8 mouse cellular contexts compared by ENCODE assay signal in genomic region chr15:54677660-54678059, GRCm38 (mm10).
DNase-seq lines count a peak whose midpoint lies in the region; ATAC-seq and TF ChIP-seq lines count a peak whose summit lies in the region.
"Had no signal": no experiment of that assay in that cellular context is flagged by ENCODE, and none has a peak within 500 bp of the region (broad histone marks: within the 10 kb centered on the region; RNA-seq: fewer than 3 reads in every experiment).

No protein-coding gene starts in this region.

- no peaks in the 10 kb centered on the region for H3K9me3 ChIP-seq in liver, embryonic 12.5 days (replicated peaks)
- no peaks in the 10 kb centered on the region for H3K9me3 ChIP-seq in lung, embryonic 14.5 days (ENCODE audit: low read depth, low read length)
- H3K9me3 ChIP-seq in forebrain, embryonic 11.5 days (ENCODE audit: control insufficient read depth, low read length), result no peaks in the 10 kb centered on the region
- no peaks in the 10 kb centered on the region for H3K9me3 ChIP-seq in midbrain, embryonic 14.5 days (ENCODE audit: control insufficient read depth, low read length)
- H3K9me3 ChIP-seq: hindbrain, embryonic 15.5 days had no signal

- intact Hi-C loops in gastrocnemius, adult 2 months (cut with DNase I), result loop anchor here (5.0 kb wide), 1 partner anchor 65 kb away; no protein-coding TSS in a partner anchor

- 60% methylated on average over 8 of the region's 8 CpGs for WGBS in liver, embryonic 12.5 days (ENCODE audit: insufficient replicate concordance)
- 71% methylated on average over 8 of the region's 8 CpGs for WGBS in lung, embryonic 14.5 days
- 73% methylated on average over 8 of the region's 8 CpGs for WGBS in forebrain, embryonic 11.5 days
- 75% methylated on average over 8 of the region's 8 CpGs for WGBS in midbrain, embryonic 14.5 days

- peak; percentile 79 for TF ChIP-seq CTCF in gastrocnemius, adult 2 months (IDR thresholded peaks at IDR 0.05)
- TF ChIP-seq CTCF in lung, embryonic 14.5 days (IDR thresholded peaks at IDR 0.05; ENCODE audit: low read depth), result peak; percentile 60

- H3K27me3 ChIP-seq in liver, embryonic 12.5 days (replicated peaks), result no peaks in the 10 kb centered on the region
- H3K27me3 ChIP-seq in lung, embryonic 14.5 days (ENCODE audit: insufficient read depth, low read length), result no peaks in the 10 kb centered on the region
- H3K27me3 ChIP-seq in forebrain, embryonic 11.5 days (ENCODE audit: control insufficient read depth, insufficient read depth, low read length), result no peaks in the 10 kb centered on the region
- no peaks in the 10 kb centered on the region for H3K27me3 ChIP-seq in midbrain, embryonic 14.5 days (ENCODE audit: control insufficient read depth, insufficient read depth, low read length)
- H3K27me3 ChIP-seq: hindbrain, embryonic 15.5 days had no signal

- DNase-seq in liver, result peak; percentile 4
- DNase-seq in WW6 (ENCODE audit: low read depth, low spot score), result peak; percentile 13
- peak; percentile 63 for DNase-seq in gastrocnemius, adult 2 months
- DNase-seq in lung, embryonic 14.5 days, result peak; percentile 34
- no peak for DNase-seq in forebrain, embryonic 11.5 days (ENCODE audit: low spot score)
- no peak for DNase-seq in midbrain, embryonic 14.5 days

- ATAC-seq in liver, embryonic 12.5 days, result no peak
- ATAC-seq in lung, embryonic 14.5 days (ENCODE audit: insufficient read depth), result no peak
- no peak for ATAC-seq in forebrain, embryonic 11.5 days (replicated peaks; ENCODE audit: low FRiP score)
- no peak for ATAC-seq in midbrain, embryonic 14.5 days (ENCODE audit: low FRiP score, low TSS enrichment)

- H3K36me3 ChIP-seq in liver, embryonic 12.5 days, result no peaks in the 10 kb centered on the region
- H3K36me3 ChIP-seq in lung, embryonic 14.5 days (ENCODE audit: insufficient read depth), result no peaks in the 10 kb centered on the region
- no peaks in the 10 kb centered on the region for H3K36me3 ChIP-seq in forebrain, embryonic 11.5 days (ENCODE audit: control insufficient read depth, insufficient read depth, low read length)
- no peaks in the 10 kb centered on the region for H3K36me3 ChIP-seq in midbrain, embryonic 14.5 days (ENCODE audit: control insufficient read depth, insufficient read depth, low read length)
- H3K36me3 ChIP-seq: hindbrain, embryonic 15.5 days had no signal

- no peak overlapping the region for H3K4me3 ChIP-seq in liver, embryonic 12.5 days
- H3K4me3 ChIP-seq in gastrocnemius, adult 2 months, result no peak overlapping the region
- no peak overlapping the region for H3K4me3 ChIP-seq in lung, embryonic 14.5 days (ENCODE audit: low read depth, low read length)
- no peak overlapping the region for H3K4me3 ChIP-seq in forebrain, embryonic 11.5 days (ENCODE audit: low read depth, low read length)
- H3K4me3 ChIP-seq in midbrain, embryonic 14.5 days (replicated peaks; ENCODE audit: low read depth, low read length), result no peak overlapping the region
- H3K4me3 ChIP-seq: hindbrain, embryonic 15.5 days had no signal

- no peaks in the 10 kb centered on the region for H3K4me1 ChIP-seq in liver, embryonic 12.5 days
- H3K4me1 ChIP-seq in lung, embryonic 14.5 days (ENCODE audit: insufficient read depth), result no peaks in the 10 kb centered on the region
- H3K4me1 ChIP-seq in forebrain, embryonic 11.5 days (replicated peaks; ENCODE audit: control insufficient read depth, insufficient read depth, low read length), result no peaks in the 10 kb centered on the region
- no peaks in the 10 kb centered on the region for H3K4me1 ChIP-seq in midbrain, embryonic 14.5 days (ENCODE audit: control insufficient read depth, insufficient read depth, low read length)
- H3K4me1 ChIP-seq: hindbrain, embryonic 15.5 days had no signal

- H3K9ac ChIP-seq in liver, embryonic 12.5 days, result no peak overlapping the region
- no peak overlapping the region for H3K9ac ChIP-seq in lung, embryonic 14.5 days
- H3K9ac ChIP-seq in forebrain, embryonic 11.5 days (ENCODE audit: low read length), result no peak overlapping the region
- H3K9ac ChIP-seq in midbrain, embryonic 14.5 days (replicated peaks; ENCODE audit: low read length), result no peak overlapping the region
- H3K9ac ChIP-seq: hindbrain, embryonic 15.5 days had no signal

- H3K27ac ChIP-seq in liver, embryonic 12.5 days, result no peak overlapping the region
- no peak overlapping the region for H3K27ac ChIP-seq in gastrocnemius, adult 2 months
- H3K27ac ChIP-seq in lung, embryonic 14.5 days (ENCODE audit: low read depth), result no peak overlapping the region
- H3K27ac ChIP-seq in forebrain, embryonic 11.5 days (ENCODE audit: low read depth, low read length), result no peak overlapping the region
- H3K27ac ChIP-seq in midbrain, embryonic 14.5 days (replicated peaks; ENCODE audit: low read depth, low read length), result no peak overlapping the region
- H3K27ac ChIP-seq: hindbrain, embryonic 15.5 days had no signal

- no peak overlapping the region for H3K4me2 ChIP-seq in liver, embryonic 12.5 days
- no peak overlapping the region for H3K4me2 ChIP-seq in lung, embryonic 14.5 days
- no peak overlapping the region for H3K4me2 ChIP-seq in forebrain, embryonic 11.5 days (ENCODE audit: low read depth, low read length, severe bottlenecking)
- no peak overlapping the region for H3K4me2 ChIP-seq in midbrain, embryonic 14.5 days (ENCODE audit: low read length)
- H3K4me2 ChIP-seq: hindbrain, embryonic 15.5 days had no signal

Comparison
In these comparisons a context has a peak if more than half of its experiments do, and no peak if none do; other contexts are left out.
1. DNase-seq: peak in liver (single experiment), WW6 (single experiment), gastrocnemius, adult 2 months (single experiment) and lung, embryonic 14.5 days (single experiment); none in forebrain, embryonic 11.5 days (single experiment) and midbrain, embryonic 14.5 days (single experiment).